Mouse (Mus musculus): ENCODE results near the gene Ppm1h. TPM values are rescaled to one million over a fixed set of nuclear protein-coding genes. Genes with fewer than 3 reads are reported as not detected.

Gene Ppm1h
- total and polyA plus RNA-seq, 2 experiments from 2014 or later: 31.1 to 31.7 TPM

DNA sequence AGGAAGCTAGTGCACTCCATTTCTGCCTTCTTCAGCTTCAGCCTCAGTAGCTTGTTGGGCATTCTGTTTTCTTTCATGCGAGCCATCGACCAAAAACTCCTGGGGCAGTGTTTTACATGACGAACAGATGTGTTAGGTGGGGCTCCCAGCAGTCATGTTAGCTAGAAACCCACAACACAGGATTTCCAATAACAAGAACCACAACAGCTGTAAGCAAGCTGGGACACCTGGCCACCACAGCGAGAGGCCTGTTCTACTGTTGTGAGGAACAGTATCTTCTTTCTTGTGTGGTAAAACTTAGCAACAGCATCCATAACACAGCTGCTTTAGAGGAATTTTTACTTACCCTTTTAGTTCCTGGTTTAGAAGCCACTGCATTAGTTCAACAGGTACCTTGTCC lies 79.8 kb downstream of the Ppm1h start:
- Histone ChIP-seq H3K9me3 (ENCODE audit: low read length) (no peaks in the 10 kb centered on the region), H3K4me2 (ENCODE audit: low read depth) (no peak overlapping the region), H3K4me3 (ENCODE audit: low read depth, low read length) (no peak overlapping the region), H3K36me3 (ENCODE audit: insufficient read depth) (no peaks in the 10 kb centered on the region), H3K9ac (no peak overlapping the region), H3K27ac (ENCODE audit: low read depth, low read length) (no peak overlapping the region), H3K4me1 (ENCODE audit: insufficient read depth) (peaks cover 6% of the 10 kb centered on the region; the same call in 1 of the 2 replicates), H3K27me3 (ENCODE audit: insufficient read depth, low read length) (no peaks in the 10 kb centered on the region)
- ATAC-seq (no peak), DNase-seq (no peak)
- WGBS: 93% methylated on average over 4 of the region's 4 CpGs
- TF ChIP-seq CTCF (IDR thresholded peaks at IDR 0.05; ENCODE audit: low read depth): no peak

GRCm38 (mm10) chr10:122759729-122760128 lies 81.2 kb downstream of the Ppm1h start:
- no peaks in the 10 kb centered on the region for H3K27me3 ChIP-seq (ENCODE audit: insufficient read depth, low read length)
- H3K4me2 ChIP-seq (ENCODE audit: low read depth): no peak overlapping the region
- H3K27ac ChIP-seq (ENCODE audit: low read depth, low read length): no peak overlapping the region
- DNase-seq: no peak
- no peak for TF ChIP-seq CTCF (IDR thresholded peaks at IDR 0.05; ENCODE audit: low read depth)
- 79% methylated on average over 2 of the region's 2 CpGs for WGBS
- H3K9ac ChIP-seq: no peak overlapping the region
- no peaks in the 10 kb centered on the region for H3K4me1 ChIP-seq (ENCODE audit: insufficient read depth)
- no peak overlapping the region for H3K4me3 ChIP-seq (ENCODE audit: low read depth, low read length)
- no peaks in the 10 kb centered on the region for H3K9me3 ChIP-seq (ENCODE audit: low read length)
- H3K36me3 ChIP-seq (ENCODE audit: insufficient read depth): no peaks in the 10 kb centered on the region
- ATAC-seq: no peak

- H3K27ac ChIP-seq (ENCODE audit: low read depth, low read length): no peak overlapping the region
- no peaks in the 10 kb centered on the region for H3K4me1 ChIP-seq (ENCODE audit: insufficient read depth)
- H3K9me3 ChIP-seq (ENCODE audit: low read length): no peaks in the 10 kb centered on the region
- WGBS: 83% methylated on average over 7 of the region's 7 CpGs
- DNase-seq (no peak), ATAC-seq (no peak)
- no peak overlapping the region for H3K4me3 ChIP-seq (ENCODE audit: low read depth, low read length)
- no peaks in the 10 kb centered on the region for H3K36me3 ChIP-seq (ENCODE audit: insufficient read depth)
- no peak overlapping the region for H3K9ac ChIP-seq
- H3K4me2 ChIP-seq (ENCODE audit: low read depth): no peak overlapping the region
- H3K27me3 ChIP-seq (ENCODE audit: insufficient read depth, low read length): no peaks in the 10 kb centered on the region
- no peak for TF ChIP-seq CTCF (IDR thresholded peaks at IDR 0.05; ENCODE audit: low read depth)
These were observed 82.1 kb downstream of the Ppm1h start for GRCm38 (mm10) chr10:122760469-122761307.

DNA sequence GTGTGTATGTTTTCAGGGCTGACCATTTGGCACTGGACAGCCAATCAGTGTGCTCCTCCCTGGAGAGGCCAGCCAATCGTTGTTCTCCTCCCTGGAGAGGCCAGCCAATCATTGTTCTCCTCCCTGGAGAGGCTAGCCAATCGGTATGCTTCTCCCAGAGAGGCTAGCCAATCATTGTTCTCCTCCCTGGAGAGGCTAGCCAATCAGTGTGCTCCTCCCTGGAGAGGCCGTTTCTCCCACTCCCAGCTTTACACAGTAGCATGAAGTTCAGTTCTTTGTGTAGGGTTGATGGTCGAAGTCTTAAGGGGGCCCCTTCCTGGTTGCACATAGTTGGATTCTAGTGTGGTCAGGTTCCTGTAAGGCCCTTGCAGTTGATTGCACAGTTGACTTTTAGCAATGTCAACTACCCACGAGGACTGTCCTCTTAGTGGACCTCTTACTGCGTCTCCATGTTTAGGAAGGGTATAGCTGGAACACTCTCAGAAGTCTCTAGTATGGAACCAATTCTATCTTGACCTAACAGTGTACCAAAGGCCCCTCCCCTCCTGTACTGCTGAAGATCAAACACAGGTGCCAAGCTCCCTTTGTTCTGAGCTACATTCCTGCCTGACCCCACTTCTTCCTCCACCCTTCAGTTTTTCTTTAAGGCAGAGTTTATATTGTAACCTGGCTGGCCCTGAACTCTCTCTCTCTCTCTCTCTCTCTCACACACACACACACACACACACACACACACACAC lies 84.4 kb downstream of the Ppm1h start:
- no peak overlapping the region for H3K27ac ChIP-seq (ENCODE audit: low read depth, low read length)
- TF ChIP-seq CTCF (IDR thresholded peaks at IDR 0.05; ENCODE audit: low read depth): no peak
- H3K4me2 ChIP-seq (ENCODE audit: low read depth): no peak overlapping the region
- H3K4me1 ChIP-seq (ENCODE audit: insufficient read depth): no peaks in the 10 kb centered on the region
- no peak overlapping the region for H3K4me3 ChIP-seq (ENCODE audit: low read depth, low read length)
- WGBS: 90% methylated on average over 6 of the region's 6 CpGs
- DNase-seq: no peak
- H3K9me3 ChIP-seq (ENCODE audit: low read length): no peaks in the 10 kb centered on the region
- no peaks in the 10 kb centered on the region for H3K36me3 ChIP-seq (ENCODE audit: insufficient read depth)
- H3K27me3 ChIP-seq (ENCODE audit: insufficient read depth, low read length): no peaks in the 10 kb centered on the region
- ATAC-seq: no peak
- H3K9ac ChIP-seq: no peak overlapping the region

DNA sequence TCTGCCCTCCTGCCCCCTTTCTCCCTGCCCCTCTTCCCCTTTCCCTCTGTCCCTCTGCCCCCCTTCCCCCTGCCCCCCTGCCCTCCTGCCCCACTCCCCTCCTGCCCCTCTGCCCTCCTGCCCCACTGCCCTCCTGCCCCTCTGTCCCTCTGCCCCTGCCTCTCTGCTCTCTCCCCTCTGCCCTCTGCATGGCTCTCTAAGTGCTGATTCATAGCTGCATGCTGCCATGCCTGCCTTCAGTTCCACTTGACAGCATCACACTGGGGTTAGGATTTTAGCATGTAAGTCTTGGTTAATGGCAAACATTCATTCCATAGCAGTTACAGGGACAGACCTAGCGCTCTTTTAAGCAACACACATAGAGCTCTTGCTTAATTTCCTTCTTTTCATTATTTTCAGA lies 85.0 kb downstream of the Ppm1h start:
- no peak overlapping the region for H3K4me2 ChIP-seq (ENCODE audit: low read depth)
- no peak for ATAC-seq
- TF ChIP-seq CTCF (IDR thresholded peaks at IDR 0.05; ENCODE audit: low read depth): no peak
- no peaks in the 10 kb centered on the region for H3K36me3 ChIP-seq (ENCODE audit: insufficient read depth)
- H3K27me3 ChIP-seq (ENCODE audit: insufficient read depth, low read length): no peaks in the 10 kb centered on the region
- H3K9ac ChIP-seq: no peak overlapping the region
- no peak for DNase-seq
- H3K9me3 ChIP-seq (ENCODE audit: low read length): no peaks in the 10 kb centered on the region
- no peak overlapping the region for H3K4me3 ChIP-seq (ENCODE audit: low read depth, low read length)
- H3K4me1 ChIP-seq (ENCODE audit: insufficient read depth): no peaks in the 10 kb centered on the region
- 84% methylated on average over 1 of the region's 1 CpGs for WGBS
- H3K27ac ChIP-seq (ENCODE audit: low read depth, low read length): no peak overlapping the region

GRCm38 (mm10) chr10:122764653-122765052 lies 86.1 kb downstream of the Ppm1h start:
- no peaks in the 10 kb centered on the region for H3K36me3 ChIP-seq (ENCODE audit: insufficient read depth)
- H3K27ac ChIP-seq (ENCODE audit: low read depth, low read length): no peak overlapping the region
- no peaks in the 10 kb centered on the region for H3K27me3 ChIP-seq (ENCODE audit: insufficient read depth, low read length)
- ATAC-seq (no peak), DNase-seq (no peak)
- H3K4me2 ChIP-seq (ENCODE audit: low read depth): no peak overlapping the region
- H3K9me3 ChIP-seq (ENCODE audit: low read length): no peaks in the 10 kb centered on the region
- H3K9ac ChIP-seq: no peak overlapping the region
- 61% methylated on average over 7 of the region's 7 CpGs for WGBS
- no peak for TF ChIP-seq CTCF (IDR thresholded peaks at IDR 0.05; ENCODE audit: low read depth)
- no peak overlapping the region for H3K4me3 ChIP-seq (ENCODE audit: low read depth, low read length)
- no peaks in the 10 kb centered on the region for H3K4me1 ChIP-seq (ENCODE audit: insufficient read depth)

- Histone ChIP-seq H3K4me1 (ENCODE audit: insufficient read depth) (no peaks in the 10 kb centered on the region), H3K27me3 (ENCODE audit: insufficient read depth, low read length) (no peaks in the 10 kb centered on the region), H3K27ac (ENCODE audit: low read depth, low read length) (no peak overlapping the region), H3K4me2 (ENCODE audit: low read depth) (no peak overlapping the region), H3K9me3 (ENCODE audit: low read length) (no peaks in the 10 kb centered on the region), H3K9ac (no peak overlapping the region), H3K36me3 (ENCODE audit: insufficient read depth) (no peaks in the 10 kb centered on the region), H3K4me3 (ENCODE audit: low read depth, low read length) (no peak overlapping the region)
- no peak for TF ChIP-seq CTCF (IDR thresholded peaks at IDR 0.05; ENCODE audit: low read depth)
- ATAC-seq (no peak), DNase-seq (no peak)
- 35% methylated on average over 4 of the region's 4 CpGs for WGBS
These were observed 87.0 kb downstream of the Ppm1h start for GRCm38 (mm10) chr10:122765521-122765920.

All from forebrain, postnatal 0 days (tissue).